Mouse (Mus musculus) stomach, embryonic 15.5 days (tissue): ENCODE results near the gene Ppp1r14d. TPM values are rescaled to one million over a fixed set of nuclear protein-coding genes. Genes with fewer than 3 reads are reported as not detected.
A peak's percentile ranks its signal among the peaks of the same experiment; 100 is the strongest.

Source experiments
- ATAC-seq: fragments of 200-750 bp; cut with Nextera tagmentation; 2 replicates; pipeline ENCODE4 v1.8.0; 2017; ENCODE audit warnings: low read depth, moderate number of reproducible peaks, moderate TSS enrichment; ENCODE audit not compliant: insufficient read depth, low FRiP score
- H3K27ac ChIP-seq: fragments of 300-500 bp; sonication (generic); 2 replicates; pipeline ENCODE4 v1.5.1; 2015; ENCODE audit warnings: mild to moderate bottlenecking, inconsistent platforms
- H3K27me3 ChIP-seq: fragments of 300-500 bp; sonication (generic); replicated peaks from 2 replicates; pipeline ENCODE4 v1.6.1; 2015; ENCODE audit warnings: inconsistent platforms
- H3K36me3 ChIP-seq: fragments of 300-500 bp; sonication (generic); 2 replicates; pipeline ENCODE4 v1.6.1; 2015; ENCODE audit warnings: inconsistent platforms
- H3K4me1 ChIP-seq: fragments of 300-500 bp; sonication (generic); 2 replicates; pipeline ENCODE4 v1.6.1; 2015; ENCODE audit warnings: inconsistent platforms
- H3K4me2 ChIP-seq: fragments of 300-500 bp; sonication (generic); 2 replicates; pipeline ENCODE4 v1.6.1; 2015; ENCODE audit warnings: mild to moderate bottlenecking, inconsistent platforms
- H3K4me3 ChIP-seq: fragments of 300-500 bp; sonication (generic); replicated peaks from 2 replicates; pipeline ENCODE4 v1.5.1; 2015; ENCODE audit warnings: inconsistent platforms
- H3K9ac ChIP-seq: fragments of 300-500 bp; sonication (generic); 2 replicates; pipeline ENCODE4 v1.6.1; 2015; ENCODE audit warnings: inconsistent platforms
- H3K9me3 ChIP-seq: fragments of 300-500 bp; sonication (generic); 2 replicates; pipeline ENCODE4 v1.6.1; 2016; ENCODE audit warnings: inconsistent platforms
- WGBS: fragments of 180-500 bp; shearing (Covaris S2); methylation state at CpG from one replicate; pipeline ENCODE4 v1.1.7; 2015; 5-methylcytosine and 5-hydroxymethylcytosine counted together
- polyA plus RNA-seq: library from polyadenylated mRNA; unstranded; fragments of >200 nt; fragmentation: Nextera tagmentation; extraction: Ambion mirVana; gene quantifications from 2 replicates; pipeline ENCODE4 v1.2.1, GENCODE M21; 2015

Gene Ppp1r14d
- polyA plus RNA-seq, 1 experiment from 2014 or later: 3.0 TPM

- peak overlapping the region; percentile 32; the same call in 1 of the 2 replicates for H3K4me2 ChIP-seq
- peak overlapping the region; percentile 62 for H3K27ac ChIP-seq
- peak; percentile 57; the same call in 1 of the 2 replicates for ATAC-seq
- no peak overlapping the region for H3K9ac ChIP-seq
- peaks cover 14% of the 10 kb centered on the region for H3K4me1 ChIP-seq
- H3K9me3 ChIP-seq: no peaks in the 10 kb centered on the region
- no peaks in the 10 kb centered on the region for H3K36me3 ChIP-seq
- 13% methylated on average over 11 of the region's 11 CpGs for WGBS
- no peaks in the 10 kb centered on the region for H3K27me3 ChIP-seq
- H3K4me3 ChIP-seq: no peak overlapping the region
Observed at GRCm38 (mm10) chr2:119250826-119251478, 21.2 kb upstream of the Ppp1r14d start.

GRCm38 (mm10) chr2:119250377-119250776 is 20.7 kb upstream of the Ppp1r14d start:
- peak overlapping the region; percentile 36 for H3K27ac ChIP-seq
- peak; percentile 16; the same call in 1 of the 2 replicates for ATAC-seq
- no peak overlapping the region for H3K4me3 ChIP-seq

GRCm38 (mm10) chr2:119249592-119250061 is 19.9 kb upstream of the Ppp1r14d start:
- WGBS: 49% methylated on average over 4 of the region's 4 CpGs
- peak; percentile 70; the same call in 1 of the 2 replicates for ATAC-seq
- Histone ChIP-seq H3K27ac (peak overlapping the region; percentile 72), H3K4me1 (peaks cover 14% of the 10 kb centered on the region), H3K27me3 (no peaks in the 10 kb centered on the region), H3K36me3 (no peaks in the 10 kb centered on the region), H3K4me3 (no peak overlapping the region), H3K9me3 (no peaks in the 10 kb centered on the region), H3K9ac (no peak overlapping the region), H3K4me2 (no peak overlapping the region)

More at GRCm38 (mm10) chr2:119250377-119250776, 20.7 kb upstream of the Ppp1r14d start:
- no peaks in the 10 kb centered on the region for H3K9me3 ChIP-seq
- no peak overlapping the region for H3K4me2 ChIP-seq
- H3K27me3 ChIP-seq: no peaks in the 10 kb centered on the region
- WGBS: 55% methylated on average over 5 of the region's 5 CpGs
- no peak overlapping the region for H3K9ac ChIP-seq
- no peaks in the 10 kb centered on the region for H3K36me3 ChIP-seq
- peaks cover 14% of the 10 kb centered on the region for H3K4me1 ChIP-seq

GRCm38 (mm10) chr2:119247904-119248303 is 18.2 kb upstream of the Ppp1r14d start:
- H3K36me3 ChIP-seq: no peaks in the 10 kb centered on the region
- no peak overlapping the region for H3K27ac ChIP-seq
- no peak overlapping the region for H3K4me3 ChIP-seq
- peaks cover 14% of the 10 kb centered on the region for H3K4me1 ChIP-seq
- no peaks in the 10 kb centered on the region for H3K27me3 ChIP-seq
- no peak for ATAC-seq
- no peak overlapping the region for H3K9ac ChIP-seq
- 82% methylated on average over 9 of the region's 9 CpGs for WGBS
- H3K4me2 ChIP-seq: no peak overlapping the region
- H3K9me3 ChIP-seq: no peaks in the 10 kb centered on the region

GRCm38 (mm10) chr2:119245246-119245645 is 15.5 kb upstream of the Ppp1r14d start:
- 76% methylated on average over 7 of the region's 7 CpGs for WGBS
- Histone ChIP-seq H3K9ac (no peak overlapping the region), H3K4me1 (peaks cover 10% of the 10 kb centered on the region), H3K4me2 (no peak overlapping the region), H3K9me3 (no peaks in the 10 kb centered on the region), H3K27ac (no peak overlapping the region), H3K36me3 (no peaks in the 10 kb centered on the region), H3K27me3 (no peaks in the 10 kb centered on the region), H3K4me3 (no peak overlapping the region)
- no peak for ATAC-seq

GRCm38 (mm10) chr2:119242548-119242947 is 12.8 kb upstream of the Ppp1r14d start:
- WGBS: 68% methylated on average over 9 of the region's 9 CpGs
- Histone ChIP-seq H3K9ac (no peak overlapping the region), H3K36me3 (no peaks in the 10 kb centered on the region), H3K4me2 (no peak overlapping the region), H3K9me3 (no peaks in the 10 kb centered on the region), H3K27ac (no peak overlapping the region), H3K27me3 (peaks cover 14% of the 10 kb centered on the region), H3K4me1 (0 out of 2 replicates have a peak, but pooled peaks cover 4% of the 10 kb centered on the region), H3K4me3 (no peak overlapping the region)
- ATAC-seq: no peak

- Histone ChIP-seq H3K36me3 (no peaks in the 10 kb centered on the region), H3K4me1 (peaks cover 12% of the 10 kb centered on the region; the same call in 1 of the 2 replicates), H3K27ac (no peak overlapping the region), H3K9me3 (no peaks in the 10 kb centered on the region), H3K27me3 (peaks cover 25% of the 10 kb centered on the region), H3K4me3 (no peak overlapping the region), H3K9ac (no peak overlapping the region), H3K4me2 (peak overlapping the region; percentile 83; the same call in 1 of the 2 replicates)
- ATAC-seq: no peak
- WGBS: 87% methylated on average over 4 of the region's 4 CpGs
Observed at GRCm38 (mm10) chr2:119240819-119241186, 11.1 kb upstream of the Ppp1r14d start.

GRCm38 (mm10) chr2:119240075-119240818 is 10.5 kb upstream of the Ppp1r14d start:
- Histone ChIP-seq H3K27ac (peak overlapping the region; percentile 45; the same call in 1 of the 2 replicates), H3K4me1 (peaks cover 12% of the 10 kb centered on the region; the same call in 1 of the 2 replicates), H3K4me3 (0 out of 2 replicates have a peak overlapping the region, but pooled peaks have one; percentile 8), H3K4me2 (peak overlapping the region; percentile 83), H3K9me3 (no peaks in the 10 kb centered on the region), H3K36me3 (no peaks in the 10 kb centered on the region), H3K9ac (no peak overlapping the region), H3K27me3 (peaks cover 30% of the 10 kb centered on the region)
- WGBS: 56% methylated on average over 4 of the region's 4 CpGs
- no peak for ATAC-seq

- Histone ChIP-seq H3K9ac (no peak overlapping the region), H3K27me3 (peaks cover 30% of the 10 kb centered on the region), H3K4me2 (peak overlapping the region; percentile 83), H3K4me3 (peak overlapping the region; percentile 55), H3K4me1 (peaks cover 12% of the 10 kb centered on the region; the same call in 1 of the 2 replicates), H3K9me3 (no peaks in the 10 kb centered on the region), H3K27ac (peak overlapping the region; percentile 87), H3K36me3 (no peaks in the 10 kb centered on the region)
- WGBS: 48% methylated on average over 2 of the region's 2 CpGs
- peak; percentile 59; the same call in 1 of the 2 replicates for ATAC-seq
Observed at GRCm38 (mm10) chr2:119238671-119239070, 9.0 kb upstream of the Ppp1r14d start.

- H3K27ac ChIP-seq: peak overlapping the region; percentile 87
- WGBS: 3% methylated on average over 31 of the region's 31 CpGs
- H3K36me3 ChIP-seq: no peaks in the 10 kb centered on the region
- H3K4me1 ChIP-seq: peaks cover 12% of the 10 kb centered on the region; the same call in 1 of the 2 replicates
- peak overlapping the region; percentile 55 for H3K4me3 ChIP-seq
- no peaks in the 10 kb centered on the region for H3K9me3 ChIP-seq
- peak overlapping the region; percentile 54 for H3K9ac ChIP-seq
- peaks cover 30% of the 10 kb centered on the region for H3K27me3 ChIP-seq
- 0 out of 2 replicates have a peak, but pooled peaks have one; percentile 4 for ATAC-seq
- peak overlapping the region; percentile 83 for H3K4me2 ChIP-seq
Observed at GRCm38 (mm10) chr2:119237871-119238220, 8.1 kb upstream of the Ppp1r14d start.

GRCm38 (mm10) chr2:119237210-119237870 is 7.6 kb upstream of the Ppp1r14d start, which contains the start of gene Spint1:
Gene Spint1 (plus strand): TSS chr2:119237362.
- Histone ChIP-seq H3K4me2 (peak within 1 kb of the TSS; percentile 83), H3K4me1 (peaks cover 12% of the 10 kb centered on the region; the same call in 1 of the 2 replicates), H3K4me3 (peak within 1 kb of the TSS; percentile 55), H3K27me3 (peaks cover 30% of the 10 kb centered on the region), H3K27ac (peak within 1 kb of the TSS; percentile 87), H3K9me3 (no peaks in the 10 kb centered on the region), H3K36me3 (no peaks in the 10 kb centered on the region), H3K9ac (peak within 1 kb of the TSS; percentile 54)
- WGBS: 1% methylated on average over 73 of the region's 73 CpGs
- ATAC-seq: peak; percentile 66
